Mouse (Mus musculus) kidney, adult 10 weeks (tissue): ENCODE measurements around the gene Pbxip1. TPM values are rescaled to one million over a fixed set of nuclear protein-coding genes. Genes with fewer than 3 reads are reported as not detected.

Experiments used
- polyA plus RNA-seq: library from polyadenylated mRNA; stranded (reverse); fragments of 350-450 nt; fragmentation: Illumina TruSeq; extraction: RNeasy Lipid Tissue Mini Kit (QIAGEN cat#74804); gene quantifications from one replicate; pipeline ENCODE4 v1.2.3, GENCODE M21; 2014; ENCODE audit warnings: low read depth, low replicate concordance

Gene Pbxip1
- polyA plus RNA-seq = 12.9 TPM

GRCm38 (mm10) chr3:89436176-89437113, at the start of gene Pbxip1:
TSS of gene Pbxip1 (plus strand) at chr3:89436706.

GRCm38 (mm10) chr3:89394006-89394893, 42.3 kb upstream of the Pbxip1 start, which contains the start of gene Zbtb7b:
TSS of gene Zbtb7b (minus strand) at chr3:89394776.

GRCm38 (mm10) chr3:89402693-89403092, 33.8 kb upstream of the Pbxip1 start, which contains the start of gene Lenep:
TSS of gene Lenep (minus strand) at chr3:89402793.

GRCm38 (mm10) chr3:89411490-89412393, 24.8 kb upstream of the Pbxip1 start, which contains the start of gene Flad1:
TSS of gene Flad1 (minus strand) at chr3:89411870.

GRCm38 (mm10) chr3:89418170-89418860, 18.2 kb upstream of the Pbxip1 start, which contains the start of the genes Cks1b and Shc1:
TSS of gene Cks1b (minus strand) at chr3:89418383.
TSS of gene Shc1 (plus strand) at chr3:89418443.

GRCm38 (mm10) chr3:89430171-89431159, 6.0 kb upstream of the Pbxip1 start, which contains the start of gene Pygo2:
TSS of gene Pygo2 (plus strand) at chr3:89430214.

GRCm38 (mm10) chr3:89454401-89455177, 18.1 kb downstream of the Pbxip1 start, which contains the start of gene Pmvk:
TSS of gene Pmvk (plus strand) at chr3:89454541.

Other genes starting within 250 kb of the Pbxip1 start
- gene Gba, start 233.8 kb upstream of the Pbxip1 start, polyA plus RNA-seq = 10.7 TPM
- gene Thbs3, start 221.5 kb upstream of the Pbxip1 start, polyA plus RNA-seq = 0.73 TPM
- gene Mtx1, start 209.6 kb upstream of the Pbxip1 start, polyA plus RNA-seq = 50.1 TPM
- gene Muc1, start 207.6 kb upstream of the Pbxip1 start, polyA plus RNA-seq = 9.3 TPM
- 27.7 TPM for gene Krtcap2, start 190.7 kb upstream of the Pbxip1 start, polyA plus RNA-seq
- gene Trim46, start 190.4 kb upstream of the Pbxip1 start, polyA plus RNA-seq = not detected
- not detected for gene Dpm3, start 177.3 kb upstream of the Pbxip1 start, polyA plus RNA-seq
- gene Slc50a1, start 166.1 kb upstream of the Pbxip1 start, polyA plus RNA-seq = 10.2 TPM
- gene Efna1, start 155.6 kb upstream of the Pbxip1 start, polyA plus RNA-seq = 8.2 TPM
- gene Efna3, start 113.7 kb upstream of the Pbxip1 start, polyA plus RNA-seq = not detected
- gene Efna4, start 98.7 kb upstream of the Pbxip1 start, polyA plus RNA-seq = not detected
- 4.4 TPM for gene Adam15, start 86.7 kb upstream of the Pbxip1 start, polyA plus RNA-seq
- gene Dcst2, start 74.7 kb upstream of the Pbxip1 start, polyA plus RNA-seq = not detected
- not detected for gene Dcst1, start 71.5 kb upstream of the Pbxip1 start, polyA plus RNA-seq
- gene Zbtb7b, start 41.9 kb upstream of the Pbxip1 start, polyA plus RNA-seq = 2.8 TPM
- gene Lenep, start 33.9 kb upstream of the Pbxip1 start, polyA plus RNA-seq = 1.6 TPM
- gene Flad1, start 24.8 kb upstream of the Pbxip1 start, polyA plus RNA-seq = 1.8 TPM
- gene Cks1b, start 18.3 kb upstream of the Pbxip1 start, polyA plus RNA-seq = 1.6 TPM
- 16.6 TPM for gene Shc1, start 18.3 kb upstream of the Pbxip1 start, polyA plus RNA-seq
- gene Pygo2, start 6.5 kb upstream of the Pbxip1 start, polyA plus RNA-seq = 5.3 TPM
- gene Pmvk, start 17.8 kb downstream of the Pbxip1 start, polyA plus RNA-seq = not detected
- gene Kcnn3, start 83.5 kb downstream of the Pbxip1 start, polyA plus RNA-seq = 1.3 TPM